Mouse (Mus musculus): ENCODE measurements around the gene Ndufaf2. TPM values are rescaled to one million over a fixed set of nuclear protein-coding genes. Genes with fewer than 3 reads are reported as not detected.

Gene Ndufaf2
- polyA plus RNA-seq, 1 experiment from 2014 or later: 35.7 TPM

DNA sequence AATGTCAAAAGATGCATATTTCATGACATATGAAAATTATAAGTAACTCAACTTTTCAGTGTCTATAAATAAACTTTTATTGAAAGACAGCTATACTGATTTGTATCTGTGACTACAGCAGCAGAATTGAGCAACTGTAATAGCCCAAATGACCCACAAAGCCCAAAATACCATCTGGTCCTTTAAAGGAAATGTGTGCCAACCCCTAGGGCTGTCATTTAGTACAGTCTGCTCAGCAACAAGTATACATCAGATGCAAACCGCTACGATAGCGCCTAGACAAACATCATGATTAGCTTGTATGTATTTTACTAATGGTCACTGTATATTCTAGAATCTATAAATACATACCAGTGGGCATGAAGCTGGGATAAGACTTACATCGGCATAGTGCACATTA is 74.3 kb downstream of the Ndufaf2 start:
- 87% methylated on average over 4 of the region's 4 CpGs for WGBS
- TF ChIP-seq EP300 (IDR thresholded peaks at IDR 0.05): no peak
- TF ChIP-seq CTCF (IDR thresholded peaks at IDR 0.05): no peak
- Histone ChIP-seq H3K27ac (ENCODE audit: low read length) (no peak overlapping the region), H3K27me3 (replicated peaks; ENCODE audit: insufficient read depth, low read length) (no peaks in the 10 kb centered on the region), H3K36me3 (ENCODE audit: insufficient read depth, low read length) (no peaks in the 10 kb centered on the region), H3K9me3 (ENCODE audit: low read length) (no peaks in the 10 kb centered on the region), H3K4me3 (ENCODE audit: low read depth, low read length) (no peak overlapping the region), H3K9ac (replicated peaks; ENCODE audit: low read depth) (no peak overlapping the region), H3K4me2 (replicated peaks; ENCODE audit: low read depth, low read length) (no peak overlapping the region), H3K4me1 (ENCODE audit: insufficient read depth, low read depth, low read length) (no peaks in the 10 kb centered on the region)
- ATAC-seq: no peak
- no peak for DNase-seq (ENCODE audit: low spot score)

DNA sequence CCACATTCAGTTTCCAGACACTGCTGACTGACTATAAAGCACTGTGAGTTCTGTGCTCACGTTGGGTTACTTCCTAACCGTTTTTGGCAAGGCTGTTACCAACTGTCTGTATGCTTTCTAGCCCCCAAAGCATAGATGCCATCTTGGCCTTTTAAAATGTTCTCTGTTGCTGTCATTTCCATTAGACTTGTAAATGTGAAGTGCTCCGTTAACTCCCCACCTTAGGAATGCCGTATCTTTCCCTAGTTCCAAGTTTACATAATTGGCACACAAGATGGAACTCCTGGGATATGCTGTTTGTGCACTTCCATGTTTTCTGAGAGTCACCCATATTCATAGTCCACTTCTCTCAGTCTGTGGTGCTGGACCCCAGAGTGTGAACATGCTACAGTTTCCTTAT is 80.5 kb downstream of the Ndufaf2 start:
- no peaks in the 10 kb centered on the region for H3K36me3 ChIP-seq (ENCODE audit: insufficient read depth, low read length)
- H3K9me3 ChIP-seq (ENCODE audit: low read length): no peaks in the 10 kb centered on the region
- DNase-seq (ENCODE audit: low spot score) (no peak), ATAC-seq (no peak)
- H3K4me3 ChIP-seq (ENCODE audit: low read depth, low read length): no peak overlapping the region
- 86% methylated on average over 4 of the region's 4 CpGs for WGBS
- no peak overlapping the region for H3K27ac ChIP-seq (ENCODE audit: low read length)
- H3K27me3 ChIP-seq (replicated peaks; ENCODE audit: insufficient read depth, low read length): no peaks in the 10 kb centered on the region
- H3K9ac ChIP-seq (replicated peaks; ENCODE audit: low read depth): no peak overlapping the region
- H3K4me1 ChIP-seq (ENCODE audit: insufficient read depth, low read depth, low read length): no peaks in the 10 kb centered on the region
- TF ChIP-seq EP300 (IDR thresholded peaks at IDR 0.05) (no peak), CTCF (IDR thresholded peaks at IDR 0.05) (no peak)
- H3K4me2 ChIP-seq (replicated peaks; ENCODE audit: low read depth, low read length): no peak overlapping the region

DNA sequence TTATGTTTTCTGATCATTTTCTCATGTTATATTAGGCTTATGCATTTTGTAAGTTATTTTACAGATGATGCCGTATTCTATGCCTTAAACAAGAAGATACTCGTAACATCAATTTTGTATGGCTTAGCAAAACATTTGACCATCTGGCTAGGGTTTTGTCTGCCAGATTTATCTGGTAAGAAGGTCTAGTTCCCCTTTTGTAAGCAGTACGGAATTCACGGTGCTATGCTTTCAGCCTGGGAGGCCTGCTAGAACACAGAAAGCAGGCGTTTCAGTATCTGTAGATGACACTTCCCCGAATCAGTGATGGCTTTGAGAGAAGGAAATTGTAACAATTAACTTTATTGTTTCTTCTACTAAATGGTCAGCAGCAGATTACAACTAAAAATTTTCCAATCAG is 80.9 kb downstream of the Ndufaf2 start:
- TF ChIP-seq CTCF (IDR thresholded peaks at IDR 0.05) (no peak), EP300 (IDR thresholded peaks at IDR 0.05) (no peak)
- Histone ChIP-seq H3K27ac (ENCODE audit: low read length) (no peak overlapping the region), H3K36me3 (ENCODE audit: insufficient read depth, low read length) (no peaks in the 10 kb centered on the region), H3K27me3 (replicated peaks; ENCODE audit: insufficient read depth, low read length) (no peaks in the 10 kb centered on the region), H3K9me3 (ENCODE audit: low read length) (no peaks in the 10 kb centered on the region), H3K4me3 (ENCODE audit: low read depth, low read length) (no peak overlapping the region), H3K4me2 (replicated peaks; ENCODE audit: low read depth, low read length) (no peak overlapping the region), H3K9ac (replicated peaks; ENCODE audit: low read depth) (no peak overlapping the region), H3K4me1 (ENCODE audit: insufficient read depth, low read depth, low read length) (no peaks in the 10 kb centered on the region)
- WGBS: 82% methylated on average over 6 of the region's 6 CpGs
- ATAC-seq (no peak), DNase-seq (ENCODE audit: low spot score) (no peak)

DNA sequence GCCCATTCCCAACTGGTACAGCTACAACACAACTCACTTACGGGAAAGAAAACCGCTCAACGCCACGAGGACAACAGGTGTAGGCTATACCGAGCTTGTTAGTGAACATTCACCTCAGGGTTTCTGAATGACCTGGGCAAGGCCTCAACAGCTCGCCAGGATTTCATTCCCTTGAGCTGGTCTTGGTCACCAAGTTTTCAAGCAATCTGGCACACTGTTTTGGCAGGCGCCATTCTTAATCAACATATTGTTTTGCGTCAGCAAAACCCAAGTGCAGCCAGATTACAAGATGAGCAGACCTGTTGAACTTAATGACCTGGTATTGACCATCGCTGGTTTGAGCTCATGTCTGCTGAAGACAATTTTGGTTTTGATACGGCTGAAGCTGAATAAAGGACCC is 88.3 kb downstream of the Ndufaf2 start:
- no peaks in the 10 kb centered on the region for H3K9me3 ChIP-seq (ENCODE audit: low read length)
- H3K4me3 ChIP-seq (ENCODE audit: low read depth, low read length): no peak overlapping the region

DNA sequence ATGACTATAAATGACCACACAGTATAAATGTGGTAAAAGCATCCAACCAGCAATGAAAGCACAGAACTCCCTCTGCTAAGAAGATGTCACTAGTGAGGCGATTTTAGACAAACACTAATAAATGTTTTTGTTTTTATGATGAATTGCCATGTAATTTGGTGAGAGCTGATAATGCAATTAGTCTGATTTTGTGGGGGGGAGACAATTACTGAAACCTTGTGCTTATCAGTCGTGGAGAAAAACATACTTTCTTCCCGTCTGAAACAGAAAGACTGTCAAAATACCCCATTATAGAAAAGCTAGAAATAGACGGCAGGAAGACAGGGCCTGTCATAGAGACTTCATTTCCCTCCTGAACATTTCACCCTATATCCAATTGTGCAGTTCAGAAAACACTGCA is 89.3 kb downstream of the Ndufaf2 start:
- Histone ChIP-seq H3K4me1 (ENCODE audit: insufficient read depth, low read depth, low read length) (no peaks in the 10 kb centered on the region), H3K36me3 (ENCODE audit: insufficient read depth, low read length) (no peaks in the 10 kb centered on the region), H3K9me3 (ENCODE audit: low read length) (no peaks in the 10 kb centered on the region), H3K4me3 (ENCODE audit: low read depth, low read length) (no peak overlapping the region), H3K9ac (replicated peaks; ENCODE audit: low read depth) (no peak overlapping the region), H3K4me2 (replicated peaks; ENCODE audit: low read depth, low read length) (no peak overlapping the region), H3K27me3 (replicated peaks; ENCODE audit: insufficient read depth, low read length) (no peaks in the 10 kb centered on the region), H3K27ac (ENCODE audit: low read length) (no peak overlapping the region)
- no peak for TF ChIP-seq EP300 (IDR thresholded peaks at IDR 0.05)
- TF ChIP-seq CTCF (IDR thresholded peaks at IDR 0.05): no peak
- ATAC-seq (no peak), DNase-seq (ENCODE audit: low spot score) (no peak)
- WGBS: 58% methylated on average over 4 of the region's 4 CpGs

More for the DNA sequence above, 88.3 kb downstream of the Ndufaf2 start:
- H3K36me3 ChIP-seq (ENCODE audit: insufficient read depth, low read length): no peaks in the 10 kb centered on the region
- no peak overlapping the region for H3K4me2 ChIP-seq (replicated peaks; ENCODE audit: low read depth, low read length)
- H3K27me3 ChIP-seq (replicated peaks; ENCODE audit: insufficient read depth, low read length): no peaks in the 10 kb centered on the region
- WGBS: 95% methylated on average over 10 of the region's 10 CpGs
- ATAC-seq (no peak), DNase-seq (ENCODE audit: low spot score) (no peak)
- TF ChIP-seq CTCF (IDR thresholded peaks at IDR 0.05) (no peak), EP300 (IDR thresholded peaks at IDR 0.05) (no peak)
- H3K4me1 ChIP-seq (ENCODE audit: insufficient read depth, low read depth, low read length): no peaks in the 10 kb centered on the region
- H3K27ac ChIP-seq (ENCODE audit: low read length): no peak overlapping the region
- no peak overlapping the region for H3K9ac ChIP-seq (replicated peaks; ENCODE audit: low read depth)

DNA sequence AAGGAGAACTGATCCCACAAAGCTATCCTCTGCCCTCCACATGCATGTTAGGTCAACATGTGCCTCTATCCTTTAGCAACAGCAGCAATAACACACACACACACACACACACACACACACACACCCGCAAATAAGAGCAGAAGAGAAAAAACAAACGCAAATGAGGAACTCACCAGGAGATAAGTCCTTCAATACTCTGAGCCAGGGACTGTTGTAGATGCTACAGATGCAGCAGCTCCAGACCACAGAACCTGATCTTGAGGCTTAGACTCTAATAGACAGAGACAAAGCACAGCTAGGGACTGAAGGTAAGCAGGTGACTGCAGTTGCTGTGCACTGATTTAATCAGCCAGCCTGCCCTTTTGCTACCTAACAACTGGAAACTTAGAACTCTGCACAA is 92.4 kb downstream of the Ndufaf2 start:
- Histone ChIP-seq H3K27me3 (replicated peaks; ENCODE audit: insufficient read depth, low read length) (no peaks in the 10 kb centered on the region), H3K4me3 (ENCODE audit: low read depth, low read length) (no peak overlapping the region), H3K36me3 (ENCODE audit: insufficient read depth, low read length) (no peaks in the 10 kb centered on the region), H3K4me1 (ENCODE audit: insufficient read depth, low read depth, low read length) (no peaks in the 10 kb centered on the region), H3K9me3 (ENCODE audit: low read length) (no peaks in the 10 kb centered on the region), H3K27ac (ENCODE audit: low read length) (no peak overlapping the region), H3K4me2 (replicated peaks; ENCODE audit: low read depth, low read length) (no peak overlapping the region), H3K9ac (replicated peaks; ENCODE audit: low read depth) (no peak overlapping the region)
- 79% methylated on average over 2 of the region's 2 CpGs for WGBS
- no peak for DNase-seq (ENCODE audit: low spot score)
- ATAC-seq: no peak
- TF ChIP-seq CTCF (IDR thresholded peaks at IDR 0.05): no peak
- no peak for TF ChIP-seq EP300 (IDR thresholded peaks at IDR 0.05)

DNA sequence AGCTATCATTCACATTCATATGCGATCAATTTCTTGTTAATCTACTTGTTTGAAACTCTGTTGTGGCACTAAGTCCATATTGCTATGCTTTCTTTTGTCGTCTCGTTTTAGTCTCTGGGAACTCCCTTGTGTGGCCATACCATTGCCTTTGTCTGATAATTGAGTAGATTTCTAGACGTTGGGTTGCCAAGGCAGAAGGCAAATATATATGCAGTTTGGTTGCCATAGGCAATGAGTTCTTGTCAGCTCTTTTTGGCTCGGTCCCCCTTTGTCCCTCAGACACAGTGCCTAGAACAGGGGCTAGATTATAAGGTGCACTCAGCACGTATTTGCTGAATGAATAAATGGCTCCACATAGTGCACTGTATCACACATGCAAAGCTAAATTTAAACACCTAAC is 94.1 kb downstream of the Ndufaf2 start:
- Histone ChIP-seq H3K9ac (replicated peaks; ENCODE audit: low read depth) (no peak overlapping the region), H3K4me2 (replicated peaks; ENCODE audit: low read depth, low read length) (no peak overlapping the region), H3K9me3 (ENCODE audit: low read length) (no peaks in the 10 kb centered on the region), H3K27me3 (replicated peaks; ENCODE audit: insufficient read depth, low read length) (no peaks in the 10 kb centered on the region), H3K27ac (ENCODE audit: low read length) (no peak overlapping the region), H3K4me1 (ENCODE audit: insufficient read depth, low read depth, low read length) (no peaks in the 10 kb centered on the region), H3K36me3 (ENCODE audit: insufficient read depth, low read length) (no peaks in the 10 kb centered on the region), H3K4me3 (ENCODE audit: low read depth, low read length) (no peak overlapping the region)
- TF ChIP-seq EP300 (IDR thresholded peaks at IDR 0.05) (no peak), CTCF (IDR thresholded peaks at IDR 0.05) (no peak)
- 78% methylated on average over 6 of the region's 6 CpGs for WGBS
- DNase-seq (ENCODE audit: low spot score) (no peak), ATAC-seq (no peak)

Data from lung, postnatal 0 days (tissue).